Mouse (Mus musculus) kidney, postnatal 0 days (tissue): Measurements from ENCODE around the gene Gba. TPM values are rescaled to one million over a fixed set of nuclear protein-coding genes. Genes with fewer than 3 reads are reported as not detected.
A peak's percentile ranks its signal among the peaks of the same experiment; 100 is the strongest.

Experiments
- ATAC-seq: fragments of 200-750 bp; cut with Nextera tagmentation; replicated peaks from 2 replicates; pipeline ENCODE4 v1.8.0; 2017; ENCODE audit warnings: low read depth, moderate number of reproducible peaks, moderate TSS enrichment, moderate library complexity; ENCODE audit not compliant: low FRiP score
- DNase-seq: peaks from one replicate; pipeline ENCODE4 v3.0.0-alpha.2; 2016; ENCODE audit warnings: low spot score
- H3K27ac ChIP-seq: fragments of 300-500 bp; sonication (generic); 2 replicates; pipeline ENCODE4 v1.5.1; 2014; ENCODE audit warnings: mild to moderate bottlenecking
- H3K27me3 ChIP-seq: fragments of 300-500 bp; sonication (generic); 2 replicates; pipeline ENCODE4 v1.6.1; 2014; ENCODE audit warnings: low read length, mixed read lengths; ENCODE audit not compliant: insufficient read depth
- H3K36me3 ChIP-seq: fragments of 300-500 bp; sonication (generic); 2 replicates; pipeline ENCODE4 v1.6.1; 2014; ENCODE audit warnings: low read length, mixed read lengths; ENCODE audit not compliant: insufficient read depth
- H3K4me1 ChIP-seq: fragments of 300-500 bp; sonication (generic); replicated peaks from 2 replicates; pipeline ENCODE4 v1.6.1; 2014; ENCODE audit warnings: antibody characterized with exemption, low read length, mixed read lengths; ENCODE audit not compliant: insufficient read depth
- H3K4me2 ChIP-seq: fragments of 300-500 bp; sonication (generic); 2 replicates; pipeline ENCODE4 v1.6.1; 2014; ENCODE audit warnings: mild to moderate bottlenecking, low read length, moderate library complexity, mixed read lengths
- H3K4me3 ChIP-seq: fragments of 300-500 bp; sonication (generic); replicated peaks from 2 replicates; pipeline ENCODE4 v1.5.1; 2014; ENCODE audit warnings: low read depth, low read length
- H3K9ac ChIP-seq: fragments of 300-500 bp; sonication (generic); 2 replicates; pipeline ENCODE4 v1.6.1; 2014; ENCODE audit warnings: low read depth, low read length
- H3K9me3 ChIP-seq: fragments of 300-500 bp; sonication (generic); replicated peaks from 2 replicates; pipeline ENCODE4 v1.6.1; 2016; ENCODE audit warnings: low read length, inconsistent platforms, mixed read lengths
- CTCF ChIP-seq: IDR thresholded peaks from 2 replicates; pipeline ENCODE4 v1.5.1; 2016; ENCODE audit warnings: antibody characterized with exemption, low read depth, mild to moderate bottlenecking, moderate library complexity
- WGBS: fragments of 180-500 bp; shearing (Covaris S2); extraction: QIAGEN DNeasy Blood & Tissue Kit; methylation state at CpG from one replicate; pipeline ENCODE4 v1.1.7; 2014; 5-methylcytosine and 5-hydroxymethylcytosine counted together
- polyA plus RNA-seq: library from polyadenylated mRNA; unstranded; fragments of >200 nt; fragmentation: Nextera tagmentation; extraction: Ambion mirVana; gene quantifications from 2 replicates; pipeline ENCODE4 v1.2.1, GENCODE M21; 2015

Gene Gba
- polyA plus RNA-seq, 1 experiment from 2014 or later, result 53.6 TPM

DNA sequence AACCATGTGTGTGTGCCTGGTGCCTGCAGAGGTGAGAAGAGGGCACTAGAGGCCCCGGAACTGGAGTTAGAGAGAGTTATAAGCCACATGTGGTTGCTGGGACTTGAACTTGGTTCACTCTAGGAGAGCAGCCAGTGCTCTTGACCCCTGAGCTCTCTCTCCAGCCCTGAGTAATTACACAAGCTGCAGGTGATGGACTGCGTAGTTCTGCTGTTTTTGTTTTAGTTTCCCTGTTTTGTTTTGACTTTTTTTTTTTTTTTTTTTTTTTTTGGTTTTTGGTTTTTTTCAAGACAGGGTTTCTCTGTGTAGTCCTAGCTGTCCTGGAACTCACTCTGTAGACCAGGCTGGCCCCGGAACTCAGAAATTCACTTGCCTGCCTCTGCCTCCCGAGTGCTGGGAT lies 40.9 kb upstream of the Gba start:
- Histone ChIP-seq H3K4me3 (no peak overlapping the region), H3K4me2 (no peak overlapping the region), H3K9ac (no peak overlapping the region), H3K27ac (no peak overlapping the region), H3K4me1 (peaks cover 21% of the 10 kb centered on the region), H3K9me3 (no peaks in the 10 kb centered on the region), H3K36me3 (no peaks in the 10 kb centered on the region), H3K27me3 (no peaks in the 10 kb centered on the region)
- DNase-seq (no peak), ATAC-seq (no peak)
- TF ChIP-seq CTCF, result no peak
- WGBS, result 72% methylated on average over 4 of the region's 4 CpGs

DNA sequence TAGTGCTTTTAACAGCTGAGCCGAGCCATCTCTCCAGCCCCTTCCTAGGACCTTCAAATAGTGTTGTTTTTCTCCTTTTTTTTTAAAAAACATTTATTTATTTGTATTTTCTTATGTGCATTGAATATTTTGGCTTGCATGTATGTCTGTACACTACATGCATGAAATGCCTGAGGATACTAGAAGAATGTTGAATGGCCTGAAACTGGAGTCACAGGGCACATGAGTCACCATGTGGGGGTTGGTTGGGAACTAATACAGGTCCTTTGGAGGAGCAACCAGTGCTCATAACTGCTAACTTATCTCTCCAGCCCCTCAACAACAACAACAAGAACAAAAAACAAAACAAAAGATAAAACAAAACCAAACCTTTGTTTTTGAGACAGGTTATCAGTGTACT lies 39.6 kb upstream of the Gba start:
- TF ChIP-seq CTCF, result no peak
- no peak for ATAC-seq
- Histone ChIP-seq H3K27me3 (no peaks in the 10 kb centered on the region), H3K4me2 (no peak overlapping the region), H3K9ac (no peak overlapping the region), H3K9me3 (no peaks in the 10 kb centered on the region), H3K4me1 (peaks cover 21% of the 10 kb centered on the region), H3K36me3 (peaks cover 5% of the 10 kb centered on the region; the same call in 1 of the 2 replicates), H3K27ac (no peak overlapping the region), H3K4me3 (no peak overlapping the region)
- 61% methylated on average over 1 of the region's 1 CpGs for WGBS
- DNase-seq, result no peak

DNA sequence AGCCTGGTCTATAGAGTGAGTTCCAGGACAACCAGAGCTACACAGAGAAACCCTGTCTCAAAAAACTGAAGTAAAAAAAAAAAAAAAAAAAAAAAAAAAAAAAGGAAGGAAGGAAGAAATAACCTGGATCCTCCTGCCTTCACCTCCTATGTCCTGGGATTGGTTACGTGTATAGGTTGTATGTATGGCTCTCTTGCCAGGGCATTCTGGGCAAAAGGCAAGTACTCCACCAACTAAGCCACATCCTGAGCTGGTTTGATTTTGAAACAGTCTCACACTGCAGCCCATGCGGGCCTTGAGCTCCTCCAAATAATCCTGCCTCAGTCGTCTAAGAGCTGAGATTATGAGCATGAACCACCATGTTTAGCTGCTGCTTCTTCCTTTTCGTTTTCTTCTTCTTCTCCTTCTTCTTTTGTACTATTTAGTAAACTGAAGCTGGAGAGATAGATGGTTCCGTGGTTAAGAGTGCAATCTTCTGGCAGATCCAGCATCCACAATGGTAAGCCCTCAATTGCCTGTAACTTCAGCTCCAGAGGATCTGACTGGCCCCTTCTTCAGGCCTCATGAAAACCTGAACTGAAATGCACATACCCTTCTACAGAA lies 39.0 kb upstream of the Gba start:
- Histone ChIP-seq H3K4me1 (peaks cover 21% of the 10 kb centered on the region), H3K4me3 (peak overlapping the region; percentile 88), H3K4me2 (peak overlapping the region; percentile 64), H3K9ac (peak overlapping the region; percentile 97; the same call in 1 of the 2 replicates), H3K27ac (peak overlapping the region; percentile 98; the same call in 1 of the 2 replicates), H3K9me3 (no peaks in the 10 kb centered on the region), H3K27me3 (no peaks in the 10 kb centered on the region), H3K36me3 (peaks cover 6% of the 10 kb centered on the region)
- no peak for TF ChIP-seq CTCF
- DNase-seq (no peak), ATAC-seq (no peak)
- WGBS, result 74% methylated on average over 5 of the region's 5 CpGs

DNA sequence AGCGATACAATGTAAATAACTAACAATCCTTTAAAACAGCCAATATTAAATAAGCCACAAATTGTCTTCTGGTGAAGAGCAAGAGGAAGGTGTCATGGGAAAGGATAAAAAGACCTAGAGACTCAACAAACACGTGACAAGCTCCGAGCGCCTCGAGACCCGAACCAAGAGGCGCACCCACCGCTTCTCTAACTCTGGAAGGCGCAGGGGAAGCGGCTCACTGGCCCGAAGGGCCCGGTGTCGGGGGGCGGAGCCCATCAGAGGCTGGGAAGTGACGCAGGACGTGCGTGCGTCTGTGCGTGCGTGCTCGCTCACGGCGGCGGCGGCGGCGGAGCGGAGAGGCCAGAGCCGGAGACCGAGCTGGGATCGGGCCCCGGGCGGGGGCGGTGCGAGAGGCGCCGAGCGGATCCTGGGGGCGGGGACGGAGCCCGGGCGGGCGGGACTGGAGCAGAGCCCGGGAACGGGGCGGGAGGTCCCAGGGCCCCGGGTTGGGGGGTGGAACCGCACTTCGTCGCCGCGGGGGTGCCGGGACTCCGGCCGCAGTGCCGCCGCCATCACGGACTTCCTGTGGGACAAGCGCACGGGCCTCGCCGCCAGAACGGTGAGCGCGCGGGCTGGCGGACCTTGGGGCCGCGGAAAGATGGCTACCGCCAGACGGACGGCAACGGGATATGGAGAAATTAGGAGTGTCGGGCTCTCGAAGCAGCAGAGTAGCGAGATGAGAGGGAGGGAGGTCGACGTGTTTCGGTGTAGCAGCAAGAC lies 38.0 kb upstream of the Gba start, which contains the start of gene Clk2:
Gene Clk2 (plus strand): TSS at position 290 of the 762 bp plus-strand sequence.
- Histone ChIP-seq H3K36me3 (peaks cover 15% of the 10 kb centered on the region), H3K4me3 (peak within 1 kb of the TSS; percentile 88), H3K4me2 (peak within 1 kb of the TSS; percentile 64), H3K4me1 (peaks cover 16% of the 10 kb centered on the region), H3K27me3 (no peaks in the 10 kb centered on the region), H3K9me3 (no peaks in the 10 kb centered on the region), H3K9ac (peak within 1 kb of the TSS; percentile 97), H3K27ac (peak within 1 kb of the TSS; percentile 98)
- WGBS, result under 1% methylated on average over 76 of the region's 79 CpGs
- ATAC-seq (peak; percentile 96), DNase-seq (peak; percentile 96)
- TF ChIP-seq CTCF, result no peak

DNA sequence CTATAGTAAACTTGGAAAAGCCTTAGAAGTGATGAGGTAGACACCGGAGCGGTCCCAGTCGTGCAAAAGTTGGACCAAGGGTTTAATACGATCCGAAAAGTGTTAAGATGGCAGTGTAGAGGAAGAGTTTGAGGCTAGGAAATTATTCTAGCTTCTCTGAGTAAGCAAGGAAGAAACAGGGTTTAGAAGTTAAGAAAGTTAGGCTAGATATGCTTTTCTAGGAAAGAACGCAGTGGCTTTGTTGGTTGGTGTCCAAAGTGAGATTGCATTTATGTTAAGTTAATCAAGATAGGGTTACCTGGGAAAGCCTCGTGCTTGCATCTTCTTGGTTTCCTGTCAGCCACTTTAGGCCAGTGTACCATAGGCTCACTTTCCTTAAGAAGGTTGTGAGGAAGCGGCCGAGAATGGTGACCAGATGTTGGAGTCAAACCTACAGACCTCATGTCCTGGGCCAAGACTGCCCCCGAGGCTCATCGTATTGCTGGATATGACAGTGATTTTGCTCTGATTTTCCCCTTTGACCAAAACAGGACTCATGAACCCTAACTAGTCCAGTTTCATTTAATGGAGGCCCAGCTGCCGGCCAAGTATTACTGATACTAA lies 37.4 kb upstream of the Gba start:
- peaks cover 13% of the 10 kb centered on the region for H3K4me1 ChIP-seq
- no peak for DNase-seq
- TF ChIP-seq CTCF, result no peak
- peak overlapping the region; percentile 98 for H3K27ac ChIP-seq
- no peaks in the 10 kb centered on the region for H3K9me3 ChIP-seq
- 13% methylated on average over 12 of the region's 12 CpGs for WGBS
- no peaks in the 10 kb centered on the region for H3K27me3 ChIP-seq
- H3K36me3 ChIP-seq, result peaks cover 22% of the 10 kb centered on the region
- H3K4me2 ChIP-seq, result peak overlapping the region; percentile 64
- ATAC-seq, result no peak
- peak overlapping the region; percentile 88 for H3K4me3 ChIP-seq
- peak overlapping the region; percentile 97 for H3K9ac ChIP-seq

DNA sequence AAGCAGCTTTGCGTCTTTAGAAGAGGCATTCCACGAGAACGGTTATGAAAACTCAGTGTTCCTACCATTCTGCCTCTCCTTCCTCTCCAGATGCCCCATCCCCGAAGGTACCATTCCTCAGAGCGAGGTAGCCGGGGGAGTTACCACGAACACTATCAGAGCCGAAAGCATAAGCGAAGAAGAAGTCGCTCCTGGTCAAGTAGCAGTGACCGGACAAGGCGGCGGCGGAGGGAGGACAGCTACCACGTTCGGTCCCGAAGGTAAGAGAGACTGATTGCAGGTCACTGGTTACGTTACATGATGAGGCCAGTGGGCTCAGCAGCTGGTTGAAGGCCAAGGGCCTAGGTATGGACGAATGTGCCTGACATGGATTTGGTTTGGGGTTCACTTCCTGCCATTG lies 35.8 kb upstream of the Gba start:
- Histone ChIP-seq H3K36me3 (peaks cover 28% of the 10 kb centered on the region), H3K4me3 (no peak overlapping the region), H3K27me3 (no peaks in the 10 kb centered on the region), H3K4me2 (no peak overlapping the region), H3K9me3 (no peaks in the 10 kb centered on the region), H3K4me1 (peaks cover 13% of the 10 kb centered on the region), H3K27ac (no peak overlapping the region), H3K9ac (no peak overlapping the region)
- no peak for ATAC-seq
- DNase-seq, result no peak
- 79% methylated on average over 19 of the region's 19 CpGs for WGBS
- TF ChIP-seq CTCF, result no peak
